Mouse (Mus musculus) mouse trophoblast stem cell (cell line): ENCODE measurements around the gene Fam3b.

Source experiments
- in situ Hi-C, 2 experiments: fragments of 300-500 bp; cut with MseI, MboI; formaldehyde crosslinking; loops; 2 replicates in 1 of 2; 3 replicates in 1 of 2; pipeline ENCODE4 v1.15.1; 2025

Gene Fam3b

DNA sequence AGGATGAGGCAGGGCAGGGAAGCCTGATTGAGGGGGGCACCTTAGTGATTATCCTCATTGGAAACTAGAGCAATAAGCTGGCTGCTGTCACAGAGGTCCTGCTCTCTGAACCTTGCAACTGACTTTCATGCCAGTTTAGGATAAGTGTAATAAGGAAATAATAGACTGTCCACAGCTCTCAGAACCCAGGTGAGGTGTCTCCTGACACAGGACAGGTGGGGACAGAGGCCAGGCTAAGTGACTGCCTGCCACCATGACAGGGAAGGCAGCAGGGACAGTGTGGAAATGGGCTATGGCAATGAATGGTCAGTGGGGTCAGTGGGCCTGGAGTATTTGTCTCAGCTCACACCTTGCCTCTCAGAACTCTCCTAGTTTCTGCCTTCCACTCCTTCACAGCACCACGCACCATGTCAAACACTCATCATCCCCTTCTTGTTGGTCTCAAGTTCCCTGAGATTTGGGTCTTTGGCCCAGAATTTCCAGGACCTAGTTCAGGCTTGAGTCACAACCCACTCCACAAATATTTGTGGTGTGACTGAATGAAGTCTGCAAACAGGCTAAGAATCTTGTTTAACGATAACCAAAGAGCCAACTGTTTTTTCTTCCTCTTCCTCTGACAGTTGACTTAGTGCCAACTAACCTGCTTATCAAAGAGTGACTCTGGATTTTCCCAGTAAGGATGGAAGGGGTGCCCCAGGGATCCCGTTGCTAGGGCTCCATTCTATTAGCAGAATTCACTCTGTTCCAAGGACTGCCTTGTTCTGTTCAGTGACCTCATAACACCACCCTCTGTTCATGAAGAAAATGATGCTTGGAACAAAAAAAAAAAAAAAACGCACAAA is at the start of gene Fam3b:
Gene Fam3b (minus strand): TSS at position 718 of the 842 bp plus-strand sequence.
- in situ Hi-C loops, result no loop called here

DNA sequence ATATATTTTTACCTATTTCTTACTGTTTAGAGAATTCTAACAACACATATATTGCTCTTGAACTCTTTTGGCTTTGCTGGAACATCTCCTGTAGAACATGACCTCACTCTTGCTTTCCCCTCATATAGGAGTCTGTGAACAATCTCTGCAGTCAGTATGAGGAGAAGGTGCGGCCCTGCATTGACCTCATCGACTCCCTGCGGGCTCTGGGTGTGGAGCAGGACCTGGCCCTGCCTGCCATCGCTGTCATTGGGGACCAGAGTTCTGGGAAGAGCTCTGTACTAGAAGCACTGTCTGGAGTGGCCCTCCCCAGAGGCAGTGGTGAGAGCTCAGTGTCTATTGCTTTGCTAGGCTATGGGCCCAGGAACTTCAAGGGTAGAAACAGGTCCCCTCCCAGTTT is 29.7 kb upstream of the Fam3b start:
- in situ Hi-C loops, result no loop called here

DNA sequence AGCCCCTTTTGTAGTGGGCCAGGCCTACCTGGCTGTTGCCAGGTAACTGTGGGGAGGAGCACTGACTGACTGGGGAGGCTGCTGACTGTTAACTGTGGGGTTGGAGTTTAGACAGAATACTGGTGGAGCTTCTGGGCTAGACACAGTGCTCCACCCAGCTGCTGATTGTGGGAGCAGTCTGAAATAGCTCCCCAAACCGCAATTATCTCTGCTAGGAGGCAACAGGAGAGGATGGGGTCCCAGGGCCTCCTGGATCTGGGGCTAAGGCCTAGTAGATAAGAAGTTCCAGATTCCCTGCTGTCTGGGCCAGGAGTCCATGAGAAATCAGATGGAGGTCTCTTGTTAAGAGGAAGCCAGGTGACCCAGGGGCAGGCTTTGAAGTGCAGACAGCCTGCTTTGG is 22.2 kb upstream of the Fam3b start:
- in situ Hi-C loops, result no loop called here

DNA sequence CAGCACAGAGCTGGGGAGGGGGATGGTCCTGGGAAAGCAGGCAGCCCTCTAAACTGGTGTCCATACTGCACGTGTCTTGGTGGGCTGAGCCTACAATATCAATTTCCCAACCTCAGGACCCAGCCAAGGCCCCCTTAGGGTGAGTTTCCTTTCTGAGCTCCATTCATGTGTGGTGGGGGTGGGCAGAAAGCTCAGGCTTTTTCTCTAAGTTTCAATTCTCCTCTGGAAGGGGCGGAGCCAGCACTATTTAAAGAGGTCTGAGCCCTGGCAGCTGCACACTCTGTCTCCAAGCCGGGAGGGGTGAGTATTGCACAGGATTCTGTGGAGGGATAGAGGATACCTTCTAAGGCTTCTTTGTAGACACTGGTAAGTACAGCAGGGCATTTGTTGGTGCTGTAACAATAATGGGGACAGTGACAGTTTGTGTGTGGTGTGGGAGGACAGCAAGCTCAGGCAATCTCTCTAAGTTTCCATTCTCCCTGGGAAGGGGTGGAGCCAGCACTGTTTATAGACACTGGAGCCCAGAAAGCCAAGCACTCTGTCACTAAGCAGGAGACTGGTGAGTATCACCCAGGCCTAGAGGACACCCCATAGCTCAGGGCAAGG is 21.3 kb upstream of the Fam3b start:
- in situ Hi-C loops, result no loop called here

DNA sequence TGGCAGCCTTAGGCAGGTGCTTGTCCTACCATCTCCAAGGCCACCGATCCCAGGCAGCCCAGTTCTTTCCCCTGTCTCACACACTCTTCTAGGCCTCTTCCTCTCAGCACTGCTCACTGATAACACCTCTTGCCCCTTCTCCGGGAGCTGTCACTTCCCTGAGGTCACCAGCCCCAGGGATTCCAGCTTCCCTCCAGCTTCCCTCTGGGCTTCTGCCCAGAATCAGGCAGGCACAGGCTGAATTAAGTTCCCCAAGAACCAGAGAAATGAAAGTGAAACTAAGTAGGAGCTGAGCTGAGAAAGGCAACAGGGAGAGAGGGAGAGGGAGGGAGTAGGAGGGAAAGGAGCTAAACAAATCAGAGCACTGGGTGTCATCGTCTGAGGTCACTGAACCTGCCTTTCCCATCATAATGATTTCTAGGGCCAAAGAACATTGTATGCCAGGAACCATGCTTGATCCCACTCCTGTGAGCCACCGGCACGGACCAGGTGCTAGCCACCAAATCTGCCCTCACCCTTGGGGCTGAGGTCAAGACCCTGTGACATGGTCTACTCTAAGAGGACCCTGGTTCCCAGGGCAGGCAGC is 20.4 kb upstream of the Fam3b start:
- in situ Hi-C loops, result no loop called here

DNA sequence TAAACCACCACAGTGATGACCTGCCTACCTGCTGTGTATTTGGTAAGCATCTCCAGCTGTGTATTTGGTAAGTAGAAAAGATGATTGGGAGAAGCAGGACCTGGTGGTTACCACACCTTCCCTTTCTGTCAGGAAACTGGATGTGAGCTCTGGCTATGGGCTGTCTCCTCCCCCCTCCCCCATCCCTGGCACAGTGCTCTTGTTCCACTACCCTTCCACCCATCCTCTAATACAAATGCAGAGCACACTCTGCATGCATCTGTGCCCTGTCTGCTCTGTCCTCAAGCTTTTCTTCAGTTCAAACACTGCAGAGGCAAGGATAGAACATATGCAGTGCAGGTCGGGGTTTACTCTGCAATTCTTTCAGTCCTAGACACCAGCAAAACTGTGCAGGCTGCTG is 19.8 kb upstream of the Fam3b start:
- in situ Hi-C loops, result no loop called here

DNA sequence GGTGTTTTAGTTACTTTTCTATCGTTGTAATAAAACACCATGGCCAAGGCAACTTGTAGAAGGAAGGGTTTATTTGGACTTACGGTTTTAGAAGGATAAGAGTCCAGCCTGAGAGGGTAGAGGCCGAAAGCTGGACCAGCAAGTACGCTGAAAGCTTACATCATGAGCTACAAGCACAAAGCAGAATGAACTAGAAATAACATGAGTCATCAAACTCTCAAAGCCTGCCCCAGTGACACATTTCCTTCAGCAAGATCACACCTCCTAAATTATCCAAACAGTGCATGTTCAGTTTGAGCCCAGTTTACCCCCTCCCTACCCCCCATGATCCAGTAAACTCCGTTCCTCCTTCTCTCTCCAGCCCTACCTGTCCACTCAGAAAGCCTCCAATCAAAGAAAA is 19.1 kb upstream of the Fam3b start:
- in situ Hi-C loops, result no loop called here

DNA sequence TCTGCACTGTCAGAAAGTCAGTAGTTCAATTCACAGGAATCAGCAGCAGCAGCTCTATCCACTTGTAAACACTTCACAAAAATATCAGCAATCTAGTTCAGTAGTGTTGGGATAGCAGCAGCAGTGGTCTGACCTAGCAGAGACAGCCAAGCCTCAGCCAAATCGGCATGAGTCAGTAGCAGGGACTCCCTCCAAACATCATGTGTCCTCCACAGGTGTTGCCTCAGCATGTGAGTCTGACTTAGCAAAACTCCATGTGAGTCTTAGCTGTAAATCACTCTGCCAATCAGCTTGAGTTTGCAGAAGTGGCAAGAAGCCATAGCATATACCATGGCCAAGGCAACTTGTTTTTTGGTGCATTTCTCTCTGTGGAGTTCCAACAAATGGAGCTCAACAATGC is 18.5 kb upstream of the Fam3b start:
- in situ Hi-C loops, result no loop called here

DNA sequence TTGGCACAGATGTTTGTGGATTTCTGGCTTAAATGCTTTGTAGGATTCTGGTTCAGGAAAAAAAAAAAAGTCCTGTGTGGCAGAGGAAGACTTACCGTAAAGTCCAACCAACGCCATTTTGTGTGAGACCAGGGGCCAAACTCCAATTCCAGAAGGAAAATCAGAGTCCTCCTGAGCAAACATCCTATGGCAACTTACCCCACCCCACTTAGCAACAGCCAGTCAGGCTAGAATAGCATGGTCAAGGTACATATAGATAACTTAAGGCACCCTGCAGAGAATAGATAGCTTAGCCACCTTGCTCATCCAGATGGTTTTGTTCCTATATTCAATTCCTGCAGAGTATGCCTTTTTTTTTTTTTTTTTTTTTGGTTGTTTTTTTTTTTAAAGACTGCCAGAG is 14.6 kb upstream of the Fam3b start:
- in situ Hi-C loops, result no loop called here

DNA sequence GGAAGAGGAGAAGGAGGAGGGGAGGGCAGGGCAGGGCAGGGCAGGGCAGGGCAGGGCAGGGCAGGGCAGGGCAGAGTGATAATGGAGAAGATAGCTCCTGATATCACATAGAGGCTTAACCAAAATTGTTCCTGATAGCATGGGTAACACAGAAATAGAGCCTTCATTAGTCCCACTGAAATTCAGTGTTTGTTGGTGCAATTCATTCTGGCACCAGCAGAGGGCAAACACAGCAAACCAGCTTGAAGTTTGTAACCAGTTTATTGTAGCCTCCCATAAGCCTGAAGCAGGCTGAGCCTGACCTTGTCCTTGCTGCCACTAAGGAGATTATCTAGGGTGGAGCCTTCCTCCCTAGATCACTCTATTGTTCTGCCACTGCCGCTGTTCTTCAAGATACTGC is 8.4 kb upstream of the Fam3b start:
- in situ Hi-C loops, result no loop called here

DNA sequence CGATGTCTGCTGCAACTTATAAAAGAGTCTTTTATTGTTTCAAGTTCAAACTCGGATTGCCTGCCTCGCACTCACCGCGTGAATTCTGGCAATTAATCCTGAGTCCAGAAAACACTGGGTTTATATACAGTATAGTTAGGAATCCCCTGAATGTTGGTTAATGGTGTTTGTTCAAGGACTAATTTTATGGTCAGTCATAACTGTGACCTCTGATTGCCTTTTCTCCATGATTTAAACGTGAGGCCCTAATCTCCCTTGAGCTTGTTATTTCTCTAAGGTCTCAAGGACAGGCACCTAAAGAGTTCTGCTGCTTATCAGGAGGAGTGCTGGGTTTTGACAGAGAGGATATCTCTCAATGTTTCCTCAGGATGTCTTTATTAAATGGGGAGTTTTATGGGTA is 7.4 kb upstream of the Fam3b start:
- in situ Hi-C loops, result no loop called here

DNA sequence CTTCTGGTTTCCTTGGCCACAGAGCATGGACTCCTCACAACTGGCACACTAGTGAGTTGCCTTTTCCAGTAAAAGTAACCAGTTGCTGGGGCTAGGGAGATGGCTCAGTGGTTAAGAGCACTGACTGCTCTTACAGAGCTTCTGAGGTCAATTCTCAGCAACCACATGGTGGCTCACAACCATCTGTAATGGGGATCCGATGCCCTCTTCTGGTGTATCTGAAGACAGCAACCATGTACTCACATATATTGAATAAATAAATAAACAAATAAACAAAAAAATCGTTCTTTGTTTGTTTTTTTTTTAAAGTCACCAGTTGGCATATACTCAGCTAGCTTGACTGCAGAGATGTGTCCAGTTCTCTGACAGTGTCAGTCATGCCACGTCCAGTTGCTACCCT is 1.7 kb upstream of the Fam3b start:
- in situ Hi-C loops, result no loop called here

DNA sequence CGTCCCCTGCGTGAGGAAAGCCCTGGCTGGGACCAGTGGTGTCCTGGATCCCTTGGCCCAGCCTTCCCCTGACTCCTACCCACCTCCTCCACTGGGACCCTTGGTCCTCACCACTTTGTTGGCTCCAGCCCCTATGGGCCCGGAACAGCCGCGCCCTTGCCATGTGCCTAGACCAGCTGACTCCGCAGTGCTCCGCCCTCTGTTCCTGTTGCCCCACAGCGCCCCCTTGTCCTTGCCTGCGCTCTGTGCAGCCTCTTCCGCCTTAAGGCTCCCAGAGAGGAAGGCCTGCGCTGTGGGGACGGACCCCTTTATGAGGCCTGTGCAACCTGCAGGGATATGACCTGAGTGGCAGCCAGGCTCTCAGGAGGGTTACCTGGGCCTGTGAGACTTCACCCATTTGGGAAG is 2.3 kb downstream of the Fam3b start:
- in situ Hi-C loops, result no loop called here

DNA sequence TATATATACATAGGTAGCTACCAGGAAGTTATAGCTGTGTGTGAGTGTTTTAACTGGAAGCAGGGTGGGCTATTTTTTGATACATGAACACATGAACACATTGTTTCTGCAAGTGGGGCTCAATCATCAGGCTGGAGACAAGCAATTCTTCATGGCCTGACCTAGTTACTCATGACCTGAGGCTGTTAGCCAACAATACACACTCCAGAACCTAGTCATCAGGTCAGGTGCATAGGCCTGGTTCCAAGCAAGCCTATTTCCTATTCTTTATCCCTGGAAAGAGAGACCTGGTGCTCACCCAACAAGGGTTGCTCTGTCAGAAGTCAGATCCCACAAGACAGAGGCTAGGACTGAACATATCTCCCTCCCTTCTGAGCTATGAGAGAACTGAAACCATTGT is 3.1 kb downstream of the Fam3b start:
- in situ Hi-C loops, result no loop called here

DNA sequence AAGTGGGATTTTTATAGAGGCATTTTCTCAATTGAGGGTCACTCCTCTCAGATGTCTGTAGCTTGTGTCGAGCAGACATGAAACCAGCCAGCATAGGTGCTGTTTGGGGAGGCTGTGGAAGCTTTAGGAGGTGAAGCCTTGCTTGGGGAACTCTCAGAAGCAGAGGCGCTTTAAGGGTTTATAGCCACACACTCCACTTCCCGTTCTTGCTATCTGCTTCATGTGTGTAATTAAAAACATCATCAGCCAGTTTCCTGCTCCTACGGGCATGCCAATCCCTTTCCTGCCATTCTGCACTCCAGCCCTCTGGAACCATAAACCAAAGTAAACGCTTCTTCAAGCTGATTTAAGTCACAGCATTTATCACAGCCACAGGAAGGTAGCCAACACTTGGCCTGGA is 3.8 kb downstream of the Fam3b start:
- in situ Hi-C loops, result no loop called here

DNA sequence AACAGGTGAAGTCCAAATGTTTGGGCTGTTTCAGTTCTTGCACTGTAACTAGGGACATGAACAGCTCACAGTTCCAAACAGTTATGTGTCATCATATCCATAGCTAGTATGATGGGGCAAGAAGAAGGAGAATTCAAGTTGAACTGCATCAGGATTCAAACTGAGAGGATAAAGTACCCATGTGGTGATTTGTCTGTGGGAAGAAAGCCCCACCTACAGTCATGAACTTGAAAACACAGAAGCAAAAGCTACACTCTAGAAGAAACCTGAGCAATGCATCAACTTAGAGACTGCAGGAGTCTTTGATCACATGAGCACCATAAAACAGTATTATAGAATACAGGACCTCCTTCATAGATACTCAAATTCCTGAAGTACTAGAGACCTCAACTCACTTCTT is 6.8 kb downstream of the Fam3b start:
- in situ Hi-C loops, result no loop called here

DNA sequence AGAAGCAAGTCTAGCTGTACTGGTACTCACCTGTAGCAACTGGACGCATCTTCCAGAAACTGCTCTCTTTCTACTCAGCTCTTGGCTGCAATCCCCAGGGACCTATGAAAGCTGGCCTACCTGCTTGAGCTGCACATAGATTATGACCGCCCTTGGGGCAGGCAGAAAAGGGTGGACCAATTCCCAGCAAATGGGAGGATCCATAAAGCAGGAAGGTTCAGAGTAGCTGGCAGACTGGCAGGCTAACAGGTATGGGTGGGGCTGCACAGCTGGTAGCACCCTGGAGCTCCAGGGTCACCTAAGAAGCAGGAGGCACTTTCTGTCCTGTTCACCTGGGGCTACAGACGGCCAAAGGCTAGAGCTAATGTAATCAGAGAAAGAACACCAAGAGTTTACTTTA is 9.8 kb downstream of the Fam3b start:
- in situ Hi-C loops, result no loop called here

DNA sequence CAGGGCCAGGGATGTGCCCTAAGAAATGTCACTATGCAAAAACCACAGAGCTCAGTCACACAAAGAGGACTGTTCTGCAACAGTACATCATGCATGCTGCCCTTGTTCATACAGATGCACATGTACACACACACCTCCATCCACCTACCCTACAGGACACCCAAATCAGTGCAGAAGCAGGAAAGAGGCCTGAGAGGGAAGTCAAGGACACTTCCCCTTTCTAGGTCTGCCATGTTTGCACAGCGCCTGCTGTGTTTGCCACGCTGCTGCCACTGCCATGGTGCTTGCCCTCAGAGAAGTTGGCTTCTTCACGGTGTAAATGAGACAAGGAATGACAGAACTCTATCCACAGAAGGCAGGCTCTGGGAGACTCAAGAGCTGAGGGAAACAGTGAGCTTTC is 10.8 kb downstream of the Fam3b start:
- in situ Hi-C loops, result no loop called here

DNA sequence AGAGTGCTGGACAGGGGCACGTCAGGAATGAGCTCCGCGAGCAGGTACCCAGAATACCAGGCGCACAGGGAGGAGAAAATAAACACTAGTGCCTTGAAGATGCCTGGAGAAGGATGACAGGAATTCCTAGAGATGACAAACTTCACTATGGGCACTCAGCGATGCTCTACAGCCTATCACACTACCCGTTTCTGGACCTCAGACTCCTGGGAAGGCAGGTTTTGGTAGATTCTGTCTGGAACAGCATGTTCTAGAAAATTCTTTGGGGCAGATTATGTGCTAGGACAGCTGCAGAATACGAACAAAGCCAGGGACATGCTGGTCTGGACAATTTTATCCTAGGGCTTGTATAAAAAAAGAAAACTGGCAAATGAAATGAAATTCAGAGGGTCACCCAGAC is 13.7 kb downstream of the Fam3b start:
- in situ Hi-C loops, result no loop called here

DNA sequence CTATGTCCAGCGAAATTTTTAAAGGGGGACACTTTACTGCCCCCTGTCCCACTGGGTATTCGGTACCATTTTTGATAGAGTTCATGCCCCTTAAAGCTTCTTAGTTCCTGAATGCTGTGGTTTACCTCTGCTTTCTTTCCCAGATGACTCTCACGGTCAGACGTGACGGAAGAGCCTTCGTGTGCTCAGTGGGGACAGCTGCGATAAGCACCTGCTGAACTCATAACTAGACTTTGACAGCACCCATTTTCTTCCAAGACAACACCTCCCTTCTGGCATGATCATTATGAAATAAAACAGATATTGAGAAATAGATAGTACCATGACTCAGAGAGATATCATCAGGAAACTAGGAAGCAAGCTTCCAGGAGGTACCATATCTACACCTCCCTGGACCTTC is 15.2 kb downstream of the Fam3b start:
- in situ Hi-C loops, result no loop called here

DNA sequence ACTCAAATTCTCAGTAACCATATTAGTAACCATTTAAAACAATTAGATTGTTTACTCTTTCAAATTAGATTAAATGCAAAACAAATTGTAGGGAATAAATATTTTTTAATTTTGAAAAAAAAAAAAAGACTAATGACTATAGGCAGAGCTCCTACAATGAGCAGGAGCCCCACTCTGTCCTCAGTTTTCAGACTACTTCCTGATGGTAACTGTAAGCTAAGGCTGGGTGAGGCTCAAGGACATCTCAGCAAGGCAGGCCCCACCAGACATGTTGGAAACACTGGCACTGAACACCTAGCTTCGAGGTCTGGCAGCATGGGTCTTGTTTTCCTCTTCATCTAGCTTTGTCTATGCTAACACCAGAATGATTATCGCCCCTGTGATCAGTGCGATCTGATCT is 16.5 kb downstream of the Fam3b start:
- in situ Hi-C loops, result no loop called here

DNA sequence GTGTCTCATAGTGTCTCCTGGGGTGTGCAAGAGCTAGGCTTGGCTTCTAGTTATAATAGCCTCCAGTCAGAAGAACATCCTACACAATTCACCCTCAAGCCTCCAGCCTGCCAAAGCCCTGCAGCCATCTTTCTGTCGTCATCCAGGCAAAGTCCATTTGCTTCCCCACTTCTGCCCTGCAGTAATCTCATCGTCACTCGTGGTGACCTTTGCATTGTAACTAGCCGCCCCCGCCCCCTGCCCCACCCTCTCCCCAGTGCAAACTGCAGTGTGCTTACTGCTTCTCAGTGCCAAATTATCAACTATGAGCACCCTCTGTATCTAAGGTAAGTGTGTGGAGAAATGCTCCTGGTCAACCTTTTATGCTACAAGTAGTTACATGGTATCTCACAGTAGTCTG is 16.9 kb downstream of the Fam3b start:
- in situ Hi-C loops, result no loop called here

DNA sequence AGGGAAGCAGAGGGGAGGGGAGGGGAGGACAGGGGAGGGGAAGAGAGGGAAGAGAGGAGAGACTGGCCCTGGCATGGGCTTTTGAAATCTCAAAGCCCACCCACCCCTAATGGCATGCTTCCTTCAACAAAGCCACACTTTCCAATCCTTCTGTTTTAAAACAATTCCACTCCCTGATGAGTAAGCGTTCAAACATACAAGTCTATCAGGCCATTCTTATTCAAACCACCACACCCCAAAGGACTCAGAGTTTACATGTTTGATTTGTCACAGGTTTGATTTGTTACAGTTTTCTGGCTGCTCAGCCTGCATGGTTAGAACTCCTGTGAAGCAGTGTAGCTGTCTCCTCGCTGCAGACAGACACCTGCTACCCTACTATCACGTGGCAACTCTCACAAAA is 18.6 kb downstream of the Fam3b start:
- in situ Hi-C loops, result no loop called here
